Mouse (Mus musculus): ENCODE measurements around the gene Olfr282. TPM values are rescaled to one million over a fixed set of nuclear protein-coding genes. Genes with fewer than 3 reads are reported as not detected.

Gene Olfr282
- not detected in 2 replicates for polyA plus RNA-seq (2012; rRNA removed)

GRCm38 (mm10) chr15:98430925-98431324 lies at the start of gene Olfr282:
Olfr282 (plus strand) TSS chr15:98431225.

GRCm38 (mm10) chr15:98452288-98452687 lies 21.3 kb downstream of the Olfr282 start, which contains the start of gene Olfr281:
Olfr281 (plus strand) TSS chr15:98452588.

GRCm38 (mm10) chr15:98469596-98469995 lies 38.6 kb downstream of the Olfr282 start, which contains the start of gene OR5BS1P:
OR5BS1P (plus strand) TSS chr15:98469896.

GRCm38 (mm10) chr15:98482701-98483100 lies 51.7 kb downstream of the Olfr282 start, which contains the start of gene Lalba:
Lalba (minus strand) TSS chr15:98482721.

Other genes with a start within 250 kb of the Olfr282 start
- gene Olfr288, start 235.7 kb upstream of the Olfr282 start, polyA plus RNA-seq (2012; rRNA removed) = not detected in 2 replicates
- gene Gm44579, start 210.2 kb upstream of the Olfr282 start, polyA plus RNA-seq (2012; rRNA removed) = not detected in 2 replicates
- gene Olfr287, start 210.2 kb upstream of the Olfr282 start, polyA plus RNA-seq (2012; rRNA removed) = 0.24 TPM in 2 replicates
- gene Olfr286, start 196.8 kb upstream of the Olfr282 start, polyA plus RNA-seq (2012; rRNA removed) = 0.21 TPM in 1 of 2 replicates, not detected in the other
- gene H1fnt, start 173.9 kb upstream of the Olfr282 start, polyA plus RNA-seq (2012; rRNA removed) = not detected in 2 replicates
- 0.45 and 0.62 TPM in 2 replicates for gene Zfp641, start 135.1 kb upstream of the Olfr282 start, polyA plus RNA-seq (2012; rRNA removed)
- not detected in 2 replicates for gene Olfr285, start 113.9 kb upstream of the Olfr282 start, polyA plus RNA-seq (2012; rRNA removed)
- not detected in 2 replicates for gene Olfr284, start 90.2 kb upstream of the Olfr282 start, polyA plus RNA-seq (2012; rRNA removed)
- gene Olfr283, start 50.3 kb upstream of the Olfr282 start, polyA plus RNA-seq (2012; rRNA removed) = not detected in 2 replicates
- not detected in 2 replicates for gene Olfr281, start 21.4 kb downstream of the Olfr282 start, polyA plus RNA-seq (2012; rRNA removed)
- not detected in 2 replicates for gene OR5BS1P, start 38.7 kb downstream of the Olfr282 start, polyA plus RNA-seq (2012; rRNA removed)
- gene Lalba, start 51.5 kb downstream of the Olfr282 start, polyA plus RNA-seq (2012; rRNA removed) = not detected in 2 replicates
- gene Olfr279, start 61.2 kb downstream of the Olfr282 start, polyA plus RNA-seq (2012; rRNA removed) = not detected in 2 replicates
- gene Kansl2, start 103.0 kb downstream of the Olfr282 start, polyA plus RNA-seq (2012; rRNA removed) = 23.5 and 24.8 TPM in 2 replicates
- gene Ccnt1, start 139.7 kb downstream of the Olfr282 start, polyA plus RNA-seq (2012; rRNA removed) = 6.0 and 6.3 TPM in 2 replicates
- 0.43 TPM in 1 of 2 replicates, not detected in the other for gene 4930415O20Rik, start 139.8 kb downstream of the Olfr282 start, polyA plus RNA-seq (2012; rRNA removed)
- gene Adcy6, start 178.9 kb downstream of the Olfr282 start, polyA plus RNA-seq (2012; rRNA removed) = 189 and 211 TPM in 2 replicates
- gene Cacnb3, start 199.6 kb downstream of the Olfr282 start, polyA plus RNA-seq (2012; rRNA removed) = 96.4 and 107 TPM in 2 replicates
- 29.0 and 31.4 TPM in 2 replicates for gene Ddx23, start 231.7 kb downstream of the Olfr282 start, polyA plus RNA-seq (2012; rRNA removed)
- 1.2 and 2.3 TPM in 2 replicates for gene Rnd1, start 246.2 kb downstream of the Olfr282 start, polyA plus RNA-seq (2012; rRNA removed)

Measured in colon, adult 2 months (tissue).